Comparison of ENCODE assay signal across 25 mouse cellular contexts in the genomic region with DNA sequence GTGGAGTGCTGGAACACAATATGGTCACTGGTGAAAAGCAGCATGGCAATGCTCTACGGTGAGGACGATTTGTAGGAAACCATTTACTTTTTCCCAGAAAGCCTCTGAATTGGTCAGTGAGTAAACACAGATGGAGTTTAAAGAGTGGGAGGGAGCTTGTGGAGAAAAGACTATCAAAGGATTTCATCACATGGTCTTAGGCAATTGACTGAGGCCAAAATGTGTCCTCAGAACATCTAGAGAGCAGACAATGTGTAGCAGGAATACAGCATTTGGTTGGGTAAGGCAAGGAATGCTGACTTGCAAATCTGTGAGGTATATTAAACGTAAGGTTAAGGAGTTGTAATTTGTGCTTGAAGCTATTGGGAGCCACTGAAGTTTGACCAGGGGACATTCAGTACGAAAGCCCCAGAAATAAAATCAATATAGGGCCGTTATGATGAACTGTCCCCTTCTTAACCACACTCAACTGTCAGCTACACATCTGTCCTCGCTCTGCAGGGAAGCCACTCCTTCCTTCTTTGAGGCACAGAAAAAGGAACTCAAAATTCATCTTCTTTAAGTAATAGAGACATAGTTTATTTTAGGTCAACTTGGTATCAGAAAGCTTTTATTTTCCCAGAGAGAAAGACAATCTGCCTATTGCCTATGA. TPM values are rescaled to one million over a fixed set of nuclear protein-coding genes. Genes with fewer than 3 reads are reported as not detected.
DNase-seq lines count a peak whose midpoint lies in the region; ATAC-seq and TF ChIP-seq lines count a peak whose summit lies in the region.
"Had no signal": no experiment of that assay in that cellular context is flagged by ENCODE, and none has a peak within 500 bp of the region (broad histone marks: within the 10 kb centered on the region; RNA-seq: fewer than 3 reads in every experiment).

No protein-coding gene starts in this region.

- H3K4me1 ChIP-seq in liver, embryonic 15.5 days (replicated peaks), result peaks cover 5% of the 10 kb centered on the region; the same call in 1 of the 2 replicates
- H3K4me1 ChIP-seq in liver, embryonic 11.5 days (replicated peaks; ENCODE audit: control insufficient read depth, insufficient read depth, low read length), result no peaks in the 10 kb centered on the region
- peaks cover 0 to 13% of the 10 kb centered on the region in 2 experiments; a peak in 2 of 4 replicates for H3K4me1 ChIP-seq in CH12.LX (ENCODE audit: control insufficient read depth in 1 of 2, insufficient read depth in 2 of 2)
- no peaks in the 10 kb centered on the region for H3K4me1 ChIP-seq in hindbrain, postnatal 0 days (ENCODE audit: insufficient read depth, low read length)
- H3K4me1 ChIP-seq: embryonic facial prominence, embryonic 12.5 days; forebrain, embryonic 15.5 days; heart, embryonic 10.5 days; heart, embryonic 15.5 days; hindbrain, embryonic 10.5 days had no signal

- no peak overlapping the region for H3K4me2 ChIP-seq in liver, embryonic 15.5 days
- no peak overlapping the region for H3K4me2 ChIP-seq in liver, embryonic 11.5 days
- no peak overlapping the region for H3K4me2 ChIP-seq in CH12.LX (ENCODE audit: insufficient read depth, low read depth, poor library complexity, severe bottlenecking)
- H3K4me2 ChIP-seq in hindbrain, postnatal 0 days (ENCODE audit: low read depth, low read length), result no peak overlapping the region
- H3K4me2 ChIP-seq: embryonic facial prominence, embryonic 12.5 days; forebrain, embryonic 15.5 days; heart, embryonic 15.5 days; hindbrain, embryonic 14.5 days had no signal

- TF ChIP-seq EP300 in CH12.LX (IDR thresholded peaks at IDR 0.05; ENCODE audit: low read length), result no peak

- ATAC-seq in liver, embryonic 15.5 days (ENCODE audit: insufficient read depth), result peak; percentile 18; the same call in 1 of the 2 replicates
- no peak for ATAC-seq in liver, embryonic 11.5 days (replicated peaks; ENCODE audit: low FRiP score)
- peak; percentile 90 for ATAC-seq in common myeloid progenitor, adult 5-6 weeks (replicated peaks; ENCODE audit: low read depth, poor library complexity, severe bottlenecking)
- peak; percentile 79 for ATAC-seq in megakaryocyte, adult 5-6 weeks (ENCODE audit: poor library complexity, severe bottlenecking)
- no peak for ATAC-seq in hindbrain, postnatal 0 days
- no peak for ATAC-seq in activated CD4-positive, CD25-positive, alpha-beta regulatory T cell, adult 4 months
- ATAC-seq: forebrain, embryonic 15.5 days had no signal

- H3K27me3 ChIP-seq in liver, embryonic 15.5 days, result no peaks in the 10 kb centered on the region
- no peaks in the 10 kb centered on the region for H3K27me3 ChIP-seq in liver, embryonic 11.5 days (replicated peaks; ENCODE audit: control insufficient read depth, insufficient read depth, low read length)
- no peaks in the 10 kb centered on the region for H3K27me3 ChIP-seq in CH12.LX (replicated peaks)
- no peaks in the 10 kb centered on the region for H3K27me3 ChIP-seq in hindbrain, postnatal 0 days (ENCODE audit: insufficient read depth, low read length)
- H3K27me3 ChIP-seq: embryonic facial prominence, embryonic 12.5 days; forebrain, embryonic 15.5 days; heart, embryonic 15.5 days had no signal

- no peak overlapping the region for H3K27ac ChIP-seq in liver, embryonic 15.5 days (replicated peaks)
- H3K27ac ChIP-seq in liver, embryonic 11.5 days (ENCODE audit: low read depth, low read length), result no peak overlapping the region
- H3K27ac ChIP-seq in CH12.LX (ENCODE audit: insufficient read depth, low read depth), result no peak overlapping the region
- H3K27ac ChIP-seq in hindbrain, postnatal 0 days, result no peak overlapping the region
- H3K27ac ChIP-seq: embryonic facial prominence, embryonic 12.5 days; forebrain, embryonic 15.5 days; heart, embryonic 10.5 days; heart, embryonic 15.5 days; hindbrain, embryonic 10.5 days; hindbrain, embryonic 14.5 days had no signal

- no peaks in the 10 kb centered on the region for H3K36me3 ChIP-seq in liver, embryonic 15.5 days (replicated peaks)
- no peaks in the 10 kb centered on the region for H3K36me3 ChIP-seq in liver, embryonic 11.5 days (ENCODE audit: control insufficient read depth, insufficient read depth, low read length)
- no peaks in the 10 kb centered on the region for H3K36me3 ChIP-seq in CH12.LX (replicated peaks in 1 of 2; ENCODE audit: control insufficient read depth in 1 of 2, insufficient read depth in 1 of 2, low read length in 1 of 2)
- H3K36me3 ChIP-seq in hindbrain, postnatal 0 days (ENCODE audit: insufficient read depth, low read length), result no peaks in the 10 kb centered on the region
- H3K36me3 ChIP-seq: embryonic facial prominence, embryonic 12.5 days; forebrain, embryonic 15.5 days; heart, embryonic 10.5 days; heart, embryonic 15.5 days; hindbrain, embryonic 10.5 days had no signal

- no peaks in the 10 kb centered on the region for H3K79me2 ChIP-seq in CH12.LX (replicated peaks; ENCODE audit: control insufficient read depth, extremely low read depth, insufficient read depth, poor library complexity, severe bottlenecking)

- dilution Hi-C loops in CH12.LX (cut with MboI; ENCODE audit: extremely low pct_ligation_motif_present, extremely low pct_unique_long_range_greater_than_20kb, low sequenced_read_pairs), result no loop called here

- TF ChIP-seq CTCF in CH12.LX (conservative IDR thresholded peaks at IDR 0.05 in 1 of 2, IDR thresholded peaks at IDR 0.05 in 1 of 2; ENCODE audit: low read depth in 2 of 2, low read length in 2 of 2), result no peak
- no peak for TF ChIP-seq CTCF in hindbrain, postnatal 0 days (IDR thresholded peaks at IDR 0.05; ENCODE audit: low read depth)

- TF ChIP-seq POLR2A in CH12.LX (IDR thresholded peaks at IDR 0.05; ENCODE audit: low read depth, low read length), result no peak

- H3K9ac ChIP-seq in liver, embryonic 15.5 days, result no peak overlapping the region
- H3K9ac ChIP-seq in liver, embryonic 11.5 days (ENCODE audit: low read depth, low read length), result no peak overlapping the region
- H3K9ac ChIP-seq in CH12.LX (ENCODE audit: insufficient read depth, low read depth), result no peak overlapping the region
- no peak overlapping the region for H3K9ac ChIP-seq in hindbrain, postnatal 0 days (replicated peaks; ENCODE audit: low read length)
- H3K9ac ChIP-seq: embryonic facial prominence, embryonic 12.5 days; forebrain, embryonic 15.5 days; heart, embryonic 15.5 days; hindbrain, embryonic 14.5 days had no signal

- H3K9me3 ChIP-seq in liver, embryonic 15.5 days (replicated peaks), result no peaks in the 10 kb centered on the region
- no peaks in the 10 kb centered on the region for H3K9me3 ChIP-seq in liver, embryonic 11.5 days (ENCODE audit: control insufficient read depth, low read length)
- H3K9me3 ChIP-seq in CH12.LX (replicated peaks; ENCODE audit: low read length), result no peaks in the 10 kb centered on the region
- H3K9me3 ChIP-seq in hindbrain, postnatal 0 days (ENCODE audit: low read length), result no peaks in the 10 kb centered on the region
- H3K9me3 ChIP-seq: embryonic facial prominence, embryonic 12.5 days; forebrain, embryonic 15.5 days; heart, embryonic 10.5 days; heart, embryonic 15.5 days; hindbrain, embryonic 10.5 days had no signal

- no peak for TF ChIP-seq RAD21 in CH12.LX (IDR thresholded peaks at IDR 0.05; ENCODE audit: low read depth, low read length)

- in situ Hi-C loops in CH12.LX (cut with MboI; ENCODE audit: low pct_ligation_motif_present, low pct_unique_long_range_greater_than_20kb, low sequenced_read_pairs), result no loop called here

- 37% methylated on average over 6 of the region's 6 CpGs for WGBS in liver, embryonic 15.5 days (ENCODE audit: insufficient replicate concordance)
- WGBS in liver, embryonic 11.5 days, result 68% methylated on average over 6 of the region's 6 CpGs
- 83% methylated on average over 6 of the region's 6 CpGs for WGBS in hindbrain, postnatal 0 days

- H3K4me3 ChIP-seq in liver, embryonic 15.5 days (replicated peaks), result no peak overlapping the region
- no peak overlapping the region for H3K4me3 ChIP-seq in liver, embryonic 11.5 days (ENCODE audit: low read depth, low read length)
- H3K4me3 ChIP-seq in CH12.LX (replicated peaks in 1 of 3; ENCODE audit: low read depth in 2 of 3, low read length in 2 of 3, poor library complexity in 1 of 3), result no peak overlapping the region
- no peak overlapping the region for H3K4me3 ChIP-seq in hindbrain, postnatal 0 days (ENCODE audit: low read length)
- H3K4me3 ChIP-seq: embryonic facial prominence, embryonic 12.5 days; forebrain, embryonic 15.5 days; heart, embryonic 10.5 days; heart, embryonic 15.5 days; hindbrain, embryonic 10.5 days had no signal

- DNase-seq in liver, embryonic 11.5 days (ENCODE audit: low spot score), result no peak
- DNase-seq in CH12.LX (ENCODE audit: extremely low read depth), result no peak
- DNase-seq in spleen, adult 12 weeks (ENCODE audit: low spot score), result no peak
- no peak for DNase-seq in hindbrain, postnatal 0 days (ENCODE audit: low spot score)
- DNase-seq: adrenal gland, adult 2 months; adrenal gland, postnatal 25 days; cerebellum, adult 2 months; cerebellum, postnatal 14 days; gastrocnemius, postnatal 36 days; heart, adult 18-20 months; heart, postnatal 14 days had no signal

RNA-seq across cellular contexts. Expression of gene Olfr272, which starts 2.2 kb away (rescaled TPM):
- polyA plus RNA-seq in liver, embryonic 15.5 days (2015; fragmentation: Nextera tagmentation; extraction: Ambion mirVana), result not detected in 2 replicates
- polyA plus RNA-seq in liver, embryonic 11.5 days (2014; fragmentation: Nextera tagmentation; extraction: Ambion mirVana), result not detected in 2 replicates
- total RNA-seq in CH12.LX (2012; rRNA removed) (not detected in 2 replicates), CH12.LX (2014; rRNA removed) (not detected in 2 replicates)
- not detected in 2 replicates for polyA plus RNA-seq in CH12.LX (2012; ENCODE audit: insufficient read length, low read depth)
- not detected in 2 replicates for total RNA-seq in common myeloid progenitor, adult 5-6 weeks (2017)
- total RNA-seq in megakaryocyte, adult 5-6 weeks (2015), result not detected in 2 replicates
- not detected in 2 replicates for total RNA-seq in megakaryocyte, adult 5-6 weeks (2017)
- total RNA-seq in hindbrain, postnatal 0 days (2014; rRNA removed), result not detected in 2 replicates
- polyA plus RNA-seq in hindbrain, postnatal 0 days (2015; fragmentation: Nextera tagmentation; extraction: Ambion mirVana), result not detected in 2 replicates
- polyA plus RNA-seq in activated CD4-positive, CD25-positive, alpha-beta regulatory T cell, adult 4 months (2017; shearing (Covaris generic)), result not detected
- total RNA-seq: adrenal gland, adult 2 months; adrenal gland, postnatal 25 days; ES-E14; gastrocnemius, adult 8-10 months; gastrocnemius, postnatal 36 days; heart, adult 18-20 months; heart, postnatal 14 days had no signal
- polyA plus RNA-seq: adrenal gland, adult 2 months; cerebellum, adult 2 months; cortical plate, adult 2 months; embryonic facial prominence, embryonic 12.5 days; forebrain, embryonic 11.5 days; forebrain, embryonic 15.5 days; heart, embryonic 10.5 days; heart, embryonic 15.5 days; hindbrain, embryonic 10.5 days; hindbrain, embryonic 14.5 days had no signal

RNA-seq across cellular contexts. Expression of gene Olfr270, which starts 47.6 kb away (rescaled TPM):
- polyA plus RNA-seq in liver, embryonic 15.5 days (2015; fragmentation: Nextera tagmentation; extraction: Ambion mirVana), result not detected in 2 replicates
- not detected in 2 replicates for polyA plus RNA-seq in liver, embryonic 11.5 days (2014; fragmentation: Nextera tagmentation; extraction: Ambion mirVana)
- total RNA-seq in CH12.LX (2012; rRNA removed) (not detected in 2 replicates), CH12.LX (2014; rRNA removed) (not detected in 2 replicates)
- polyA plus RNA-seq in CH12.LX (2012; ENCODE audit: insufficient read length, low read depth), result not detected in 2 replicates
- not detected in 2 replicates for total RNA-seq in common myeloid progenitor, adult 5-6 weeks (2017)
- total RNA-seq in megakaryocyte, adult 5-6 weeks (2015), result not detected in 2 replicates
- total RNA-seq in megakaryocyte, adult 5-6 weeks (2017), result not detected in 2 replicates
- total RNA-seq in hindbrain, postnatal 0 days (2014; rRNA removed), result not detected in 2 replicates
- polyA plus RNA-seq in hindbrain, postnatal 0 days (2015; fragmentation: Nextera tagmentation; extraction: Ambion mirVana), result not detected in 2 replicates
- not detected for polyA plus RNA-seq in activated CD4-positive, CD25-positive, alpha-beta regulatory T cell, adult 4 months (2017; shearing (Covaris generic))
- total RNA-seq: adrenal gland, adult 2 months; adrenal gland, postnatal 25 days; ES-E14; gastrocnemius, adult 8-10 months; gastrocnemius, postnatal 36 days; heart, adult 18-20 months; heart, postnatal 14 days had no signal
- polyA plus RNA-seq: adrenal gland, adult 2 months; cerebellum, adult 2 months; cortical plate, adult 2 months; embryonic facial prominence, embryonic 12.5 days; forebrain, embryonic 11.5 days; forebrain, embryonic 15.5 days; heart, embryonic 10.5 days; heart, embryonic 15.5 days; hindbrain, embryonic 10.5 days; hindbrain, embryonic 14.5 days had no signal

RNA-seq across cellular contexts. Expression of gene Olfr273, which starts 57.7 kb away (rescaled TPM):
- polyA plus RNA-seq in liver, embryonic 15.5 days (2015; fragmentation: Nextera tagmentation; extraction: Ambion mirVana), result not detected in 2 replicates
- polyA plus RNA-seq in liver, embryonic 11.5 days (2014; fragmentation: Nextera tagmentation; extraction: Ambion mirVana), result not detected in 2 replicates
- total RNA-seq in CH12.LX (2012; rRNA removed) (not detected in 2 replicates), CH12.LX (2014; rRNA removed) (not detected in 2 replicates)
- polyA plus RNA-seq in CH12.LX (2012; ENCODE audit: insufficient read length, low read depth), result not detected in 2 replicates
- total RNA-seq in common myeloid progenitor, adult 5-6 weeks (2017), result not detected in 2 replicates
- total RNA-seq in megakaryocyte, adult 5-6 weeks (2015), result not detected in 2 replicates
- total RNA-seq in megakaryocyte, adult 5-6 weeks (2017), result not detected in 2 replicates
- not detected in 2 replicates for total RNA-seq in hindbrain, postnatal 0 days (2014; rRNA removed)
- not detected in 2 replicates for polyA plus RNA-seq in hindbrain, postnatal 0 days (2015; fragmentation: Nextera tagmentation; extraction: Ambion mirVana)
- under 1 TPM in 1 of 2 experiments, not detected in 1; 0.32 TPM for polyA plus RNA-seq in activated CD4-positive, CD25-positive, alpha-beta regulatory T cell, adult 4 months (2017; shearing (Covaris generic))
- total RNA-seq: adrenal gland, adult 2 months; adrenal gland, postnatal 25 days; ES-E14; gastrocnemius, adult 8-10 months; gastrocnemius, postnatal 36 days; heart, adult 18-20 months; heart, postnatal 14 days had no signal
- polyA plus RNA-seq: adrenal gland, adult 2 months; cerebellum, adult 2 months; cortical plate, adult 2 months; embryonic facial prominence, embryonic 12.5 days; forebrain, embryonic 11.5 days; forebrain, embryonic 15.5 days; heart, embryonic 10.5 days; heart, embryonic 15.5 days; hindbrain, embryonic 10.5 days; hindbrain, embryonic 14.5 days had no signal

Comparison
In these comparisons a context has a peak if more than half of its experiments do, and no peak if none do; other contexts are left out.
1. ATAC-seq: peak in liver, embryonic 15.5 days (single experiment), common myeloid progenitor, adult 5-6 weeks (single experiment) and megakaryocyte, adult 5-6 weeks (single experiment); none in liver, embryonic 11.5 days (single experiment), hindbrain, postnatal 0 days (single experiment) and activated CD4-positive, CD25-positive, alpha-beta regulatory T cell, adult 4 months (single experiment).